ENCODE assay signal across 10 mouse cellular contexts in genomic region chr5:107106139-107106538, GRCm38 (mm10).
"Had no signal": no experiment of that assay in that cellular context is flagged by ENCODE, and none has a peak within 500 bp of the region (broad histone marks: within the 10 kb centered on the region; RNA-seq: fewer than 3 reads in every experiment).

No protein-coding gene starts in this region.

- ATAC-seq: midbrain, embryonic 13.5 days; midbrain, embryonic 15.5 days had no signal

- DNase-seq: lung, adult 18-20 months; retina, postnatal 1 day; right cerebral cortex, adult 18-20 months; right cerebral cortex, postnatal 25 days; right cerebral cortex, postnatal 4 days; thymus, adult 18-20 months; thymus, postnatal 14 days; thymus, postnatal 36 days had no signal
